Mouse (Mus musculus) ES-CJ7 (cell line): ENCODE measurements at regions not wholly inside any gene's neighbourhood (a gene's known extent, or its start where the extent isn't known, plus 50 kb on each side); places are given as distances from the start of the nearest gene placed in this dataset.

Experiments
- DNase-seq: peaks from one replicate; pipeline ENCODE4 v3.0.0; 2011; ENCODE audit warnings: low read depth, low spot score

DNA sequence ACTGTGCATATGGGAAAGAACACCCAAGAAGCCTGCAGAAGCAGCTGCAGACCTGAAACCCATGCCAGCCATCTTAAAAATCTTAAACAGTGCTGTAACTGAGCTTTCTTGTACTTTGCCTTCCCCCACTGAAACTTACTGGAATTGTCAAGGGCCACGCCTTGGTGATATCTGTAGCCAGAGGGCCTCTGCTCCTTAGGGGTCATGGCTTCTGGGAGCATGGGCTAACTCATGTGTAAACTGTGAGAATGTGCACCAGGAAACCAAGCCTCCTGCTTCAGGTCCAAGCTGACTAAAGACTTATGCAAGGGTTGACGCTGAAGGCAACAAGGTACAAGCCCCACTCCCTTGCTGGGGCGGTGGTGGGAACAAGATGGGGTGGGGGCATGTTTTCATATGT, 73.8 kb upstream of the Hes1 start:
- DNase-seq: no peak

DNA sequence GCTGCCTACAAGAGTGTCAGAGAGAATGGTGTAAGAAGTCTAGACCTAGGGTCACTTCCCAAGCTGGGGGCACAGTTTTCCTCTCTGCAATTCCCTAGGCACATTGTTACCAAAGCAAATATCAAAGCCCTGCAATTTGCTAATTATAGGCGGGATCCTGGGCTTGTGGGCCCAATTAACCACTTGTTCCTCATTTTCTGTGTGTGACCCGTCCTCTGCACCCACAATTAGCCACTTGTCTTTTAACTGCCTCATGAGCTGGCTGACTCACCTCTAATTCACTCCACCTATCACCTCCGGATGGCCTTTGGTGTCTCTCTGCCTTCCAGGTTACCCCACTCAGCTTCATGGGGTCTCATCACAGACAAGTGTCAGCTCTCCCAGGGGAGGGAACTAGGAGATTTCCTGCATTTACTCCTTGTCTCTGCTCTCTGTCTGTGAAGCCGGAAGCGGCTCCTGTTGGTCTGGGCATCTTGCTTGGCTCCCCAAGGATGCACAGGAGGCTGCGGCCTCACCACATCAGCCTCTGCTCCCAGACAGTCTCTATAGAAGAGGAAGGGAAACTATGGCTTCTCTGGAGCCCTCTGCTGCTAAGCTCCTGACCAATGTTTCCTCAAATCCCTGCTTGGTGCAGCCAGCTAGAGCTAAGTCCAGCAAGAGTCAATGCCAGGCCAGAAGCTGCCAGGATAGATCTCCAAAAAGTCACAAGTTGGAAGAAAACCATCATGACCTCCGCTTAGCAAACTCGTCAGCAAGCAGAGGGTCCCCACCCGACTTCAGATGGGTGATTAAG, 73.2 kb upstream of the Hes1 start:
- no peak for DNase-seq

DNA sequence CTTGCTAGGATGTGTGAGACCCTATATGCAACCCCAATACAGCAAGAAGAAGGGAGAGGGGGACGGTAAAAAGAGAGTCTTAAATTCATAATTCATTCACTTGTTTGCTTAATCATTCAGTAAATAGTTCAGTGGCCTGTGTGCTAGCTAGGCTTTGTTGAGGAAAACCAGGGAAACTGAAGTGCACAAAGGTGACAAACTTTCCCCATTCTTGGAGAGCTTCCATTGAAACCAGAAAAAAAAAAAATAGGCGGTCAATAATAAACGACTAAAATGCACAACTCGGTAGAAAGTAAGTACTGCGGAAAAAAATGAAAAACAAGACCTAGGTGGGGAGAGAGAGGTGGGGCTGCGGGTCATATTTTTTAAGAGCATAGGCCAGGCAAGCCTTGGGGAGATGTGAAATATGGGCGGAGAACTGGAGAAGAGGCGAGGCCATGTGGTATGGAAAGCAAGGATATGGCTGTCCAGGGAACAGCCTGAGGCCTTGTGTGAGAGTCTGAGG, 72.3 kb upstream of the Hes1 start:
- DNase-seq: no peak

DNA sequence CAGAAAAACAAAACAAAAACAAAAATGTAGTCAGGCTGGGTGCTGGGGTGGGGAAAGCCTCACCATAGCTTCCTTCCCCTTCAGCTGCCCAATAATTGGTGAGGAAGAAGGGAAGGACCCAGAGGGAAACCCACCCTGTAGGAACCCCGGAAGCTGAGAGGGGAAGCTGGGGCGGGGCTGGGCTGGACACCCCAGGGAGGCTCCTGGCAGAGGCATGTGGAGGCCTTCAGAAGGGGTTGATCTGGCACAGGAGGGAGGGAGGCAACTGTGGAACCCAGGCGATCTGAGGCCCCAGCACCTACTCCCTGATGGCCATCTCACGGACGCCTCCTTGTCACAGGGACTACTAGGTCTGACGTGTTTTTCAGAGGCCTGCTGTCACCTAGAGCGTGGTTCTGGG, 71.1 kb upstream of the Hes1 start:
- DNase-seq: no peak

DNA sequence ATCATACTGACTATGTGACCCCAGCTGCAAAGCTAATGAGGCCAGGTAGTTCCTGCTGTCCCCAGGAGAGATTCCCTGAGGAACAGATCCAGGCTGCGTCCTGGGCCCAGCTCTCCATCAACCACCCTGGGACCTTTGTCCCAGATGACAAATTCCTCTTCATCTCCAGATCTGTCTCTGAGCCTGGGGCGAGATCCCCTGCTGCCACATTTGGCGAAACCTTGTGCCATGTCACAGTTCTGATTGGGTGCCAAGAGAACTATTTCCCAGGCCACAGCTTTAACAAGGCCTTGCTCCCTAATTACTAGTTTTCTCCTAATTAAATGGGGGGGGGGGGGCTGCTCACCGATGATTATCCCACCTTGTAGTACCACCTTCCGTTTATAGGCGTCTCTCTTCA, 70.6 kb upstream of the Hes1 start:
- no peak for DNase-seq

DNA sequence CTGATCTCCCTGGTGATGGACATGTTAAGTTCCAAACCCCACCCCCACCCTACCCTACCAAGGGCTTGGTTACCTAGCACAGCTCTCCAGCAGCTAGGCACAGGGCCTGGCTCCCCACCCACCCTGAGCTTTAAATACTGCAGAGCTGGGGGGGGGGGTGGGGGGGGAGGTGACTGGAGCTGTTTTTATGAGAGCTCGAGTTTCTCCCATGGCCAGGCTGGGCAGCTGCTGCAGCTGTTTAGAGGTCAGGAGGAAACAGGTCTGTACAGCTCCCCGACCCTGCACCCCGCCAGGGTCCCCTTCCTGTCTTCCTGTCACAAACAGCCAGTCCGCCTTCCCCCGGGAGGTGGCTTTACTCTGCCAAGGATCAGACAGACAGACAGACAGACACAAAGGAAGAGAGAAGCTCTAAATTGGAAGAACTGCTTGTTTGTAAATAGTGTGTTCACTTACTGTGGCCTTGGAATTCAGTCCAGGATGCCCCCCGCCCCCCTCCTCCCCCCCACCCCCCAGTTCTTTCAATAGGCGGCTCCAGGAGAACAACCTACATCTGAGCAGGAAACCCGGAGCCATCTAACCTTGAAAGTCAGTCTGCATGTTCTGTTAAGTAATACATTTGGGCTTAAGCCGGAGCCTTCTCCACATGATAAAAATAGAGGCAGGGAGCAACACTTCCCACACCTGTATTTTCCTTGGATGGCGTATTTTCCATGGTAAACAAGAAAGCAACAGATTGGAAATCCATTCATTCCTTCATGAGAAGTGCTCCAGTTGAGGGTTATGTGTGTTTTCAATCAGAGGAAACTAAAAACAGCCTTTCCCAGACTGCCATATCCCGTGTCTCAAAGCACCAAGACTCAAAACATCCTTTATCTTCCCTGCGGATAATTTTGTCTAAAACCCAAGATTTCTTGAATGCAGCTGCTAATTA, 67.8 kb upstream of the Hes1 start:
- peak; percentile 60 for DNase-seq

DNA sequence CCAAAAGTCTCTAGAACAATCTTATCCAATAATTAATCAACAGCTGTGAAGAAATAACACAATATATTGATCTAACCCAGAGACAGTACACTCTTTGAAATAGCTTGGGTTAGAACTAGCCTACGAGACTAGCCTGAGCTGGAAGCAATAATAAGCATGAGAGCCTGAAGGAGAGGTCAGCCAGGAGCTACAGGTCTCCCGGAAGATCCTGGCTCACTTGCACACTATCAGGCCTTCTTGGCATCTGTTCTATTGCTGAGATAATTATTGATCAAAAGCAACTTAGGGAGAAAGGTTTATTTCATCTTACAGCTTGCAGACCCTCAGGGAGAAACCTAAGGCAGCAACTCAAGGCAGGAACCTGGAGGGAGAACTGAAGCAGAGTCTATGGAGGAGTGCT, 64.0 kb upstream of the Hes1 start:
- no peak for DNase-seq

DNA sequence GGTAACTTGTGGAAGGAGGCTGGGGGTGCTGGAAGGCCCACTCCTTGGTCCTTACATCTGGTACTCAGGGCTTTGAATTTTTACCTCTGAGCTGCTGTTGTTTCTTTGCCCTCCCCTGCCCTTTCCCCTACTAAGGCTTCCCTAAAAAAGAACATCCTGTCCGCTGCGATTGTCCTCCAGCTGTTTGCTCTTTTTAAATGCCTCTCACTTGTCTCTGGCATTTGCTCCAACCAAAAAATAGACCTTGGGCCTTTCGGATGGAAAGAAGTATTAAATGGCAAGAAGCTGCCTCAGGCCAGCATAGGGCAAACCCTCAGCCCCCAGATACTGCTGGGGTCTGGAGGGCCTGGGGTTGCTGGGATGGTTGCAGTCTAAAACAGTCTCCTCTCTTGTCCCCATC, 59.1 kb upstream of the Hes1 start:
- no peak for DNase-seq

DNA sequence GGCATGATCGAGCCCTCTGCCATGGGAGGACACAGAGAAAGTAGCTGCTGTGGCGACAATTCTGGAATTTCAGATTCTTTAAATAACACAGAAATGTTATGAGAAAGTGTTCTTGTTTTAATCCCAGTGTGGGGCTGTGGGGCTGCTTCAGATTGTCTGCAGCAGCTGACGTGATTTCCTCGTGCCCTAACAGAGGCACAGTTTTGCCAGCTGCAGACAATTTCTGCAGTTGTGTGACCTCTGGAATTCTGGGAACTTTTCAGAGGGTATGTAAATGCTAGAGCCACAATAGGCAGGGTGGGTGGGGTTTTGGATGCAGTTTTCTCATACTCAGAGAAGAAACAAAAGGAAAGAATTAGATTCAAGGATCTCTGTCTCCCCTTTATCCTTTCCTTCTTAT, 57.4 kb upstream of the Hes1 start:
- peak; percentile 32 for DNase-seq

DNA sequence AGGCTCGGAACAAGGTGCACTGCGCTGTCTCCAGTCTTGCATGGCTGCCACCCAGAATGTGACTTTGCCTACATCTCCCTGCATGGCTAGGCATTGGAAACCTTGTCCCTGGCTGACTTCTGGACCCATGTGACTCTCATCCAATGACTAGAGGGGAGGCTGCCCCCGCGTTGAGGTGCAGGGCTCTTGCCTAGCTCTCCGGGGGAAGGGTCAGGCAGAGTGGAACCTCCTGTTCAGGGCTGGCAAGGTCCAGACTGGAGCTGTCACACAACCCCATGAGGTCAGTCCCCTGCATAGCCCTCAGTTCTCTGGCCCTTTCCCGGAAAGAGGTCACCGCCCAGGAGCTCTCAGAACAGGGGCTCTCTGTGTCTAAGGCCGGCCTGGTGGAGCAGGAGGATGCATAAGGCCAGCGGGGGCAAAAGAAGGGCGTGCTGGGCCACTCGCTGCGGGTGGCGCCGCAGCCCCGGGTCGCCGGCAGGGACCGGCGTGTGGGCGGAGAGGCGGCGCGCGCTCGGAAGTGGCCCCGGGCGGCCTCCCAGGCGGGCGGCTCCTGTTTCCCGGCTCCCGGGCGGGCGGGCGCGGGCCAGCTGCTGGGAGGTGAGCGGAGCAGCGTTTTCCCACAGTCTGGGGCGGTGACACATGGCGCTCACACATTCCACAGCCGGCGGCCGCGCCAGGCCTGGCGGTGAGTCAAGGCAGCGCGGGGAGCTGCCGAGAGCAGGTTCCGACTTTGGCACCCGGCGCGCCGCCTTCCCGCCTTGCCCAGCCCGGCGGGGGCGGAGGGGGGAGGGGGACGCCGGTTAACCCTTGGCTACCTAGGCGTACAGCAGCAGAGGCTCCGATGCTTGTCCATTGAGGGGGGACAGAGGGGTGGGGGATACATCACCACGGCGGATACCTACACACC, 55.5 kb upstream of the Hes1 start:
- peak; percentile 81 for DNase-seq

DNA sequence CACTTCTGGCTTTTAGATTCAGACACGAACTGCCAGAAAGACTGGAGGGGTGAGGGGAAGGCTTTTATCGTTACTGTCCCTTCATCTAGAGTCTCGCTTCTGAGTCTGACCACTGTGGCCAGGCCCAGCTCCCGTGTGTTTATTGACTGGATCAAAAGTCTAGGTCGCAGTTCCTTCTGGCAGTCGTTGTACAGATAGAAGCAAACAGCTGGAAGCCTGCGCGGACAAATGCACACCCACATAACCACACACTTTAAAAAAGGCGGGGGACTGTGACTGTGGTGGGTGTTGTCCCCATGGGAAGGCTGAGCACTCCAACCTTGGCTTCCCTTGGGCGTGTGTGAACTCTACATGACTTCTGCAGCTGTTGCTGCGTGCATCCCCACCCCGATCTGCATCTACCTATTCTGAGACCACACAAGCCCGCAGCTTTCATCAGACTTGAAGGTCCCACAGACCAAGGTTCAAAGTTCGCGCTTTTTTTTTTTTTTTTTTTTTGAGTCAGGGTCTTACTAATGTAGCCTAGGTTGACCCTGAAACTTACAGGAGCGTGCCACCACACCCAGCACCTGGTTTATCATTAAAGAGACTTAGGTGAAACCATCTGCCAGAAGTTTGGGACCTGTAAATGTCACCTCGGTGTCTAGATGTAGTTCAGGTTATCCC, 54.5 kb upstream of the Hes1 start:
- DNase-seq: peak; percentile 91

DNA sequence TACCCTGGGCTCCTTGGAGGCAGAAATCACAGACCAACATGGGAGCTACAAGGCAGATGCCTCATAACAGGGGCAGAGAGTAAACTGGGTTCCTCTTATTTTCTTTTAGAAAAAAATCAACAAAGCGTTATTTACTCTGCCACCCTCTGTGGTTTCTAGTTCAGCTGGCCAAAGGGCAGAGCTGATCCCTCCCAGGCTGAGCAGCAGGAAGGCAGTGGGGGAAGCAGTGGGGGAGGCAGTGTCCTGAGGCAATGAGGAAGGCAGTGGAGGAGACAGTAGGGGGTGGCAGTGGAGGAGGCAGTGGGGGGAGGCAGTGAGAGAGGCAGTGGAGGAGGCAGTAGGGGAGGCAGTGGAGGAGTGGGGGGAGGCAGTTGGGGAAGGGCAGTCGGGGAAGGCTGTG, 51.1 kb upstream of the Hes1 start:
- peak; percentile 18 for DNase-seq

DNA sequence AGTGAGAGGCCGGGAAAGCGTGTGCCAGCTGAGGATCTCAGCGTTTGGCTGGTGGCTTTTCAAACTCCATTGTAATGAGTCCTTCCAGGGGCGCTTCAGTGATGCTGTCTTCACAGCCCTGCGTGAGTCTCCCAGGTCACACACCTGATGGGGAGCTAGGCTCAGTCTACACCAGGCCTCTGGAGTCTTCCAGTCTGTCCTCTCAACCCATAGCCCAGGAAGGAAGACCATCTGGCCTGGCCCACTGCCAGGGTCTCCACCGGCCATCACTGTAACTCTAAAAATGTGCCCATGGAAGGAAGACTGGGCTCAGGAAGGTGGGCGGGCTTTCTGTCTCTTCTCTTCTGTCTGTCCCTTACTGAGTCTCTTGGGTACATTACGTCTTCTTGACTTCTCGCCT, 50.2 kb upstream of the Hes1 start:
- DNase-seq: no peak
